Mouse (Mus musculus) T-helper 1 cell (primary cell): ENCODE data around the gene Dcaf4.

Experiments used
- in situ Hi-C: fragments of 300-600 bp; cut with MboI, MseI; formaldehyde crosslinking; loops from one replicate; pipeline ENCODE4 v1.15.1; 2025; ENCODE audit warnings: high pct_unique_total_duplicates

Gene Dcaf4

DNA sequence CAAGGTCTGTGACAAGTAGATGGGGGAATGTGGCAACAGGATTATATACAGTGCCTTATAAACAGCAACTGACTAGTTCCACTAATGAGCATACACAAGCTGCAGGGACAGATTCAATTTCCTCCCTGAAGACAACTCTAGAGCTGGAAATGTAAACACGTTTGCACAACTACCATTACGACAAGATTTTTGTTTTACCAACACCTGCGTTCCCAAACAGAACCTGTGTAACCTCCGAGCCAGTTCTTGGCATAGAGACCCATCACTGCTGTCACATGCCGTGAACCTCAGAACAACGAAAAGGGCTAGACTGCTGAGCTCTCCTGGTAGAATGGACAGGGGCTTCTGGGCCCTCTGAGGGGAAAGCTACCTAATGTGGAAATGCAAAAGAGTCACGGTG is 23.7 kb downstream of the Dcaf4 start:
- in situ Hi-C loops, result no loop called here

DNA sequence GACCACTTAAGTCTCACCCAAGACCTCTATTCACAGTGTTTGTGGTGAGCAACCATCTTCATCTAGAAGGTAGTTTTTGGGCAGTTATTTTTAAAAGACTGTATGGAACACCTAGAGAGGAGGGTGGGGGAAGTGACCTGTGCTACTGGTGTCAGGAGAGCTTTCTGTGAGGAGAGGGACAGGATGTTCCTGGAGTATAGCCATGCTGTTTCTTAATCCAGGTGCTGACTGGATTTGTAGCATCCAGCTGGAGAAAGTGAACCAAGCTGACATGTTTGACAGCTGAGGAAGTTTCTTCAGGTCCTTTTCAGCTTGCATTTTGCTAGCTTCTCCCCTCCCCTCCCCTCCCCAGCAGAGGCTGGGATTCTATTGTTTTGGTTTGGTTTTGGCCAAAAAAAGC is 24.5 kb downstream of the Dcaf4 start:
- in situ Hi-C loops, result no loop called here

DNA sequence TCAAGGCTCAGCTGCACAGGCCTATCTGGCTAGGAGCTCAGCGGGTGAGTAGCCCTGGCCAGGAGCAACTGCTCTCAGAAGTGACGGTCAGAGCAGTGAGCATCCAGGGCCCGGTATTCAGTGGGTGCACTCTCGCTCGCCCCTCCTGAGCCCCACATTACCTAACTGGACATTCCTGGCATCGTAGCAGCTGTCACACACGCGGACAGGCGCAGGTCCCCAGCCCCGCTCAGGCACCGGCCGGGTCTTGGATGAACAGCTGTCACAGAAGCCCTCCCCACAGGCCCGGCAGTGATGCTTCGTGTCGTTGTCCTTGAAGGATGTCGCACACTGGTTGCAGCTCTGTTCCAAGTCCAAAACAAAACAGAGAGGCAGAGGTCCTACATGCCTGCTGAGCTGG is 31.0 kb downstream of the Dcaf4 start:
- in situ Hi-C loops, result no loop called here

DNA sequence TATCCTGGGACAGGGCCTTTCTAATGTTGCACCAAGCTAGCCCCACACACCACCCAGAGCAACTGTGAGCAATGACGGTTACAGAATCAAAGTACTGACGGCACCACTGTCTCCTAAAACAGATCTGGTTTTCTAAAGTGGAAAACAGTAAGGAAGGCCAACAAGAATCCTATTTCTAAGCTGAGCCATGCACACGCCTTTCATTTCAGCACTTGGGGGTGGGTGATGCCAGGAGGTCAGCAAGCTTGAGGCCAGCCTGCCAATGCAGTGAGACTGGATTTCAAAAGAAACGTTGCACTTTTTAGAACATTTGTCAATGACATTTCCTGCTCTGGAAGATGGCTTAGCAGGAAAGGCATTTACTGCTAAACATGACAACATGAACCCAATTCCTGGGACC is 33.5 kb downstream of the Dcaf4 start:
- in situ Hi-C loops, result no loop called here

DNA sequence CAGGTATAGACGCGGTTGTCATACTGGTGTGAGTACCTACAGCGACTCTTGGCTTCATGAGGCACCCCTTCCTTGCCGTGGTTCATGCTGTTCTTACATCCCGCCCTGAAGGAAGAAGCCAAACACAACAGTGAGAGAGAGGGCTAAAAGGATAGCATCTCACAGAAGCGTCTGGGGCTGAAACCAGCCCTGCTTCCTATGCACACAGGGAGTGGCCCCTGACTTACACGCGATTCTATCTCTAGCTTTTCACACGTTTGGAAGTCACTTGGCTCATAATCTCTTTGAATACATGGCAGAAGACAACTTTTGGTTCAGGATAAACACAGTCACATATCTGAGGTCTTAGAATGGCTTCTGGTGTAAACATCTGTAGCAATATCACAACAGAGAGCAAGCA is 35.3 kb downstream of the Dcaf4 start:
- in situ Hi-C loops, result no loop called here

- in situ Hi-C loops, result no loop called here
These were observed 38.2 kb downstream of the Dcaf4 start for GRCm38 (mm10) chr12:83558496-83558895.

GRCm38 (mm10) chr12:83560189-83560588 is 39.9 kb downstream of the Dcaf4 start:
- in situ Hi-C loops, result no loop called here

- in situ Hi-C loops, result no loop called here
These were observed 42.3 kb downstream of the Dcaf4 start for GRCm38 (mm10) chr12:83562589-83562988.

GRCm38 (mm10) chr12:83569866-83570265 is 49.6 kb downstream of the Dcaf4 start:
- in situ Hi-C loops, result no loop called here

DNA sequence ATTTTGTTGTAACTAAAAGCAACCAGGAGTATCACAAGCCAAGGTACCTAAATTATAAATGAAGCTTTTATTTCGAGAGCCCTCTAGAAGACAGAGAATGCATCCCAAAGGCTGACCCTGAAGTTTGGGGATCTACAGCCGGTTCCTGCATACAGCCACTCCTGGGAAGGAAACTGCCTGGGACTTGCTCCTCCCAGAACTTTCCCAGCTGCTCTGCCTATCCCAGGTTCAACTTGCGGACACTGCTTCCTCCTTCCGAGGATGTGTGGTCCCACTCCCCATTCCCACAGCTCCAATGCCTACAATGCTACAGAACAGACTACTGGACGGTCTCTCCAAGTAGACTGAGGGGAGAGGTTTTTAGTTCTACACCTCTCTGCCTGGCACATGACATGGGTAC is 52.5 kb downstream of the Dcaf4 start:
- in situ Hi-C loops, result no loop called here

DNA sequence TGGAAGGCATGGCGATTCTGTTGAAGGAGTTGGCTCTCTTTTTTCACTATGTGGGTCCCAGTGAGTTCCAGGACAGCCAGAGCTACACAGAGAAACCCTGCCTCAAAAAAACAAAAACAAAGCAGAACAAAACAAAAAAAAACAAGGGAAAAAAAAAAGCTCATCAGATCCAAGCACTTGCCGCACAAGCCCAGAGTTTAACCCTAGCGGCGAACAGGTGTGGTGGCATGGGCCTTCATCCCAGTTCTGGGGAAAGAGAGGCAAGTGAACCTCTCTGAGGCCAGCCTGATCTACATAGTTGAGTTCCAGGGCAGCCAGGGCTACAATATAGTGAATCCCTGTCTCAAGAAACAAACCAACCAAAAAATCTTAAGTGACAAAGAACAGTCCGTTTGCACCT is 57.2 kb downstream of the Dcaf4 start:
- in situ Hi-C loops, result no loop called here

- in situ Hi-C loops, result no loop called here
These were observed 58.1 kb downstream of the Dcaf4 start for GRCm38 (mm10) chr12:83578356-83578755.

DNA sequence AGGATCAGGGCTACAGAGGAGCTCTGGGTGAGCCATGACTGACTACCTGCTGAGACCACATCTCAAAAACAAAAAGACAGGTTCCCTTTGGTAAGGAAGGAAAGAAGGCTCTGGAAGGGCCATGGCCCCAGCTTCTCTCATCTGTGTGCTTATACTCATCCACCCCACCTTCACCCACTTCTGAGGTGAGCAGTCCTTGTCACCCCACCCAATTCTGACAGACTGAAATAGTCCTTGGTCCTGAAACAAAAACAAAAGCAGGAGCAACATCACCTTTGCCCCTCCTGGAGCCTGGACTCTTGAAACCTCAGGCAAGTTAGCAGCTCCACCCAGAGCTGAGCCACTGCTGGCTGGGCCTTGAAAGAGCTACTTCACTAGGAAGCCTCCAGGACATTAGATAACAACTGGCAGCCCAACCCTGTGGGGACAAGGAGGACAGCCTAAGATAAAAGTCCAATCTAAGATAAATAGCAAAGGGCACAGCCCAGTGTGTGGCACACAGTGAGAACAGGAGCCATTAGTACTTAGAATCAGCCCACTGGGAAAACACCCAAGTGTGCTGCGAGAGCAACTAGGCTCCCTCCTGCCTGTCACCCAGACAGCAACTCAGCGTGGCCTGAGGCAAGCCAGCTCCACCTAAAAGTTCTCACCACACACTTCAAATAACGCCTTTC is 58.8 kb downstream of the Dcaf4 start:
- in situ Hi-C loops, result no loop called here

GRCm38 (mm10) chr12:83580283-83580682 is 60.0 kb downstream of the Dcaf4 start:
- in situ Hi-C loops, result no loop called here

DNA sequence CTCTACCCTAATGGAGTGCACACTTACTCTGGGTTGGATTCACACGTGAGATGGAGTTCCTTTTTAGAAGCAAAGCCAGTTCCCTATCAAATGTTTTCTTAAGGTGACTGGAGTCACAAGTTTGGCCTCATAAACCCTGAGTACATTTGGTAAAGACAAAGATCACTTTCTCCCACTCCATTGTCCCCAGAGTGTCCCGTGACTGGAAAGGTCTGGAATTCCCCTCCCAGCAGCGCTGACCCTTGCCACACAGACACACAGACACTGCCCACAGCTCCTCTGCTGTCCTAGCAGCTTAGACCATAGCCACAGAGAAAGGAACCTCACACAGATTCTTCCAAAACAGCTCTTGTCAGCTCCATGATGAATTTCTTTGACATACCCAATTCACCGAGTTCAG is 61.8 kb downstream of the Dcaf4 start:
- in situ Hi-C loops, result no loop called here

GRCm38 (mm10) chr12:83582747-83583146 is 62.5 kb downstream of the Dcaf4 start:
- in situ Hi-C loops, result no loop called here

DNA sequence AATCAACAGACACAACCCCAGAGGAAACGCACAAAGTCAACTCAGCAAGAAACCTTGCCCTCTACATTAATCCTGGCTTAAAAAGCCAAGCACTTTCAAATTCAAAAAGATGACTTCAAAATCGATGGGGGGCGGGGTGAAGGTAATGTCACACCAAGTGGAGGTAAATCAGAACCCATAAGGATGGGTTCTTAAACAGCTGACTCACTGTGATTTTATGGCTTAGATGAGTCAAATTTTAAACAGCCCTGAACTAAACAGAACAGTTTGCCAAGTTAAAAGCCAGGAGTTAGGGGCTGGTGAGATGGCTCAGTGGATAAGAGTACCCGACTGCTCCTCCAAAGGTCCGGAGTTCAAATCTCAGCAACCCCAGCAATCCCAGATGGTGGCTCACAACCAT is 66.4 kb downstream of the Dcaf4 start:
- in situ Hi-C loops, result no loop called here
